In the genomic region with DNA sequence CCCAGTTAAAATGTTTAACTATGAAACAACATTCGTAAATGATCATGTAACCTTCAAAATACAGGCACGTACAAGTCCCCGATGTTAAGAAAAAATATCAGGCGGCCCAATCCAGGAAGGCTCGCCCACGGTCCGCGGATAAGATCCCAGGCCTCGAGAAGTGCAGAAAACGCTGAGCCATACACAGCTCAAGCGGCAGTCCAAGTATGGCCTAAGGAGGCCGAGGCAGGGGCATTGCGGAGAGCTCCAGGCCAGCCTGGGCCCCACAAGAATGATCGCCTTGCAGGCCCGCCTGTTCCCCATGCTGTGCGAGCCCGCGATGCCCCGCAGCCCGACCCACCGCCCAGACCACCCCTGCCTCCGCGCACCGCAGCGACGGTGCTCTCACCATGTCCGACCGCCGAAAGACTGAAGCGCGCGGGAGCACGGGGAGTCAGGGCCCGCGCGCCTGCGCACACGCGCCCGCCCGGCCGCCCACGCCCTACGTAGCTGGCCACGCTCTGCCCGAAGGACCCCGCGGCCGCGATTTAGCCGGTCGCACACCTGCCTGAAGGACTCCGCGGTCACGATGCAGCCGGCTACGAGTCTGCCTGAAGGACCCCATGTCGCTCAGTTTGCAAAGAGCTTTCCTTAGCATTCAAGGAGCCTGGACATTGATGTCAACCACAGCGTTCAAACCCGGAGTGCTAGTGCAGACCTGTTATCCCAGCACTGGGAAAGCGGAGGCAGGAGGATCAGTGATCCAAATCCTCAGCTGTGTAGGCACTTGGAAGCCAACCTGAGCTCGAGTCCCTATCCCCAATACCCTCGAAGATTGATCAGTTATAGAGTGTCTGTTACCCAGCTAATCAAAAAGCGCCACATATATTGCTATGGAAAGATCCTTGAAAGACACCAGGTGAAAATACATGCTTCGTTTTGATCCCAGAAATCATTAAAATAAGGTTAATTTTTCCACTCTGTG, we compare ENCODE assay signal across 7 mouse cellular contexts. TPM values are rescaled to one million over a fixed set of nuclear protein-coding genes. Genes with fewer than 3 reads are reported as not detected.
A peak's percentile ranks its signal among the peaks of the same experiment; 100 is the strongest.
DNase-seq lines count a peak whose midpoint lies in the region; ATAC-seq and TF ChIP-seq lines count a peak whose summit lies in the region.

A gene (minus strand): TSS at position 464 of the 964 bp plus-strand sequence.

- peaks cover 35% of the 10 kb centered on the region for H3K36me3 ChIP-seq in embryonic facial prominence, embryonic 13.5 days
- peaks cover 39% of the 10 kb centered on the region for H3K36me3 ChIP-seq in heart, adult 2 months (ENCODE audit: control insufficient read depth, insufficient read depth, low read length)
- peaks cover 34% of the 10 kb centered on the region for H3K36me3 ChIP-seq in limb, embryonic 13.5 days
- H3K36me3 ChIP-seq in midbrain, embryonic 16.5 days (ENCODE audit: control insufficient read depth, insufficient read depth, low read length) = peaks cover 26% of the 10 kb centered on the region

- no peaks in the 10 kb centered on the region for H3K9me3 ChIP-seq in embryonic facial prominence, embryonic 13.5 days
- H3K9me3 ChIP-seq in limb, embryonic 13.5 days = no peaks in the 10 kb centered on the region
- H3K9me3 ChIP-seq in midbrain, embryonic 16.5 days (replicated peaks; ENCODE audit: control insufficient read depth, low read length, poor library complexity, severe bottlenecking) = no peaks in the 10 kb centered on the region

- DNase-seq in adrenal gland, postnatal 36 days = peak; percentile 95 to 96
- DNase-seq in heart, adult 2 months = peak; percentile 96 to 98
- peak; percentile 93 to 95 for DNase-seq in kidney, adult 8-10 months
- DNase-seq in spleen, postnatal 10 days (ENCODE audit: low spot score in 2 of 2) = peak; percentile 96 to 97

- peak within 1 kb of the TSS; percentile 95 for H3K27ac ChIP-seq in embryonic facial prominence, embryonic 13.5 days
- H3K27ac ChIP-seq in heart, adult 2 months = peak within 1 kb of the TSS; percentile 96
- H3K27ac ChIP-seq in limb, embryonic 13.5 days = peak within 1 kb of the TSS; percentile 94
- peak within 1 kb of the TSS; percentile 92 for H3K27ac ChIP-seq in midbrain, embryonic 16.5 days (ENCODE audit: low read length)

- H3K79me2 ChIP-seq in heart, adult 2 months (replicated peaks; ENCODE audit: control insufficient read depth, insufficient read depth, low read length) = peaks cover 3% of the 10 kb centered on the region; the same call in 1 of the 2 replicates

- H3K4me2 ChIP-seq in embryonic facial prominence, embryonic 13.5 days = peak within 1 kb of the TSS; percentile 77
- H3K4me2 ChIP-seq in limb, embryonic 13.5 days (replicated peaks) = peak within 1 kb of the TSS; percentile 87
- peak within 1 kb of the TSS; percentile 78 for H3K4me2 ChIP-seq in midbrain, embryonic 16.5 days (ENCODE audit: low read length)

- WGBS in embryonic facial prominence, embryonic 13.5 days = 1% methylated on average over 65 of the region's 65 CpGs
- under 1% methylated on average over 65 of the region's 65 CpGs for WGBS in heart, adult 2 months
- WGBS in limb, embryonic 13.5 days = 1% methylated on average over 65 of the region's 65 CpGs
- WGBS in midbrain, embryonic 16.5 days = under 1% methylated on average over 64 of the region's 65 CpGs

- TF ChIP-seq EP300 in heart, adult 2 months (IDR thresholded peaks at IDR 0.05; ENCODE audit: insufficient read depth, low read depth, low read length) = peak; percentile 81

- ATAC-seq in embryonic facial prominence, embryonic 13.5 days (ENCODE audit: insufficient number of reproducible peaks, insufficient read depth, low FRiP score, low TSS enrichment, low read depth) = peak; percentile 95
- ATAC-seq in limb, embryonic 13.5 days (ENCODE audit: low FRiP score, low read depth) = peak; percentile 96
- peak; percentile 98 for ATAC-seq in midbrain, embryonic 16.5 days

- TF ChIP-seq CTCF in heart, adult 2 months (IDR thresholded peaks at IDR 0.05) = no peak

- peak; percentile 95 for TF ChIP-seq POLR2A in heart, adult 2 months (IDR thresholded peaks at IDR 0.05; ENCODE audit: insufficient read depth, low read depth, low read length)

- peak within 1 kb of the TSS; percentile 94 for H3K4me3 ChIP-seq in embryonic facial prominence, embryonic 13.5 days
- peak within 1 kb of the TSS; percentile 93 for H3K4me3 ChIP-seq in heart, adult 2 months
- peak within 1 kb of the TSS; percentile 89 for H3K4me3 ChIP-seq in limb, embryonic 13.5 days
- peak within 1 kb of the TSS; percentile 86 for H3K4me3 ChIP-seq in midbrain, embryonic 16.5 days (ENCODE audit: low read depth, low read length)

- intact Hi-C loops in heart, adult 2 months (cut with DNase I) = loop anchor here (1.0 kb wide), 1 partner anchor 31 kb away; a partner anchor contains a TSS

- no peaks in the 10 kb centered on the region for H3K27me3 ChIP-seq in embryonic facial prominence, embryonic 13.5 days
- H3K27me3 ChIP-seq in heart, adult 2 months (ENCODE audit: control insufficient read depth, insufficient read depth, low read length) = no peaks in the 10 kb centered on the region
- no peaks in the 10 kb centered on the region for H3K27me3 ChIP-seq in limb, embryonic 13.5 days
- no peaks in the 10 kb centered on the region for H3K27me3 ChIP-seq in midbrain, embryonic 16.5 days (ENCODE audit: control insufficient read depth, insufficient read depth, low read depth, low read length)

- peaks cover 43% of the 10 kb centered on the region for H3K4me1 ChIP-seq in embryonic facial prominence, embryonic 13.5 days
- H3K4me1 ChIP-seq in heart, adult 2 months (ENCODE audit: control insufficient read depth, insufficient read depth, low read length) = peaks cover 8% of the 10 kb centered on the region
- peaks cover 47% of the 10 kb centered on the region for H3K4me1 ChIP-seq in limb, embryonic 13.5 days
- H3K4me1 ChIP-seq in midbrain, embryonic 16.5 days (ENCODE audit: control insufficient read depth, insufficient read depth, low read length) = peaks cover 32% of the 10 kb centered on the region

- H3K9ac ChIP-seq in embryonic facial prominence, embryonic 13.5 days = peak within 1 kb of the TSS; percentile 99
- peak within 1 kb of the TSS; percentile 99 for H3K9ac ChIP-seq in heart, adult 2 months (ENCODE audit: low read depth, low read length)
- H3K9ac ChIP-seq in limb, embryonic 13.5 days = peak within 1 kb of the TSS; percentile 97
- H3K9ac ChIP-seq in midbrain, embryonic 16.5 days (ENCODE audit: low read depth, low read length) = peak within 1 kb of the TSS; percentile 97

RNA-seq across cellular contexts. Expression of the gene that starts here (rescaled TPM):
- 100 to 1,000 TPM in 1 of 2 experiments, 10 to 100 TPM in 1; 94.1 to 114 TPM for total RNA-seq in adrenal gland, postnatal 36 days (2021)
- polyA plus RNA-seq in embryonic facial prominence, embryonic 13.5 days (2015; fragmentation: Nextera tagmentation; extraction: Ambion mirVana) = 50.9 and 53.1 TPM in 2 replicates
- 10 to 100 TPM; 81.8 to 98.2 TPM for total RNA-seq in heart, adult 2 months (2021)
- 48.0 and 89.5 TPM in 2 replicates for polyA plus RNA-seq in heart, adult 2 months (2012; rRNA removed)
- 41.5 and 46.7 TPM in 2 replicates for polyA plus RNA-seq in limb, embryonic 13.5 days (2015; fragmentation: Nextera tagmentation; extraction: Ambion mirVana)
- 49.3 and 56.5 TPM in 2 replicates for polyA plus RNA-seq in midbrain, embryonic 16.5 days (2015; fragmentation: Nextera tagmentation; extraction: Ambion mirVana)

Comparison
In these comparisons a context has a peak if more than half of its experiments do, and no peak if none do; other contexts are left out.
1. Peak in every context shown above with its lines: DNase-seq, ATAC-seq, H3K4me3 ChIP-seq and H3K27ac ChIP-seq.